Mouse (Mus musculus): ENCODE measurements around the gene Pabpc6. TPM values are rescaled to one million over a fixed set of nuclear protein-coding genes. Genes with fewer than 3 reads are reported as not detected.

The Pabpc6 gene
- total RNA-seq, 2 experiments from 2014 or later: not detected

Other genes starting within 250 kb of the Pabpc6 start
- not detected for gene Gm17728, start 247.7 kb downstream of the Pabpc6 start, total RNA-seq (2021)

All from heart, postnatal 36 days (tissue).